Mouse (Mus musculus): ENCODE data around the gene Tmod2. TPM values are rescaled to one million over a fixed set of nuclear protein-coding genes. Genes with fewer than 3 reads are reported as not detected.
"Not testable (repeated sequence)": the region's sequence is repeated elsewhere in the genome, so short reads cannot be mapped to it uniquely, and the experiment has no call there.

Gene Tmod2
- 1 to 10 TPM; 4.9 to 8.9 TPM for total RNA-seq (2021)
- long read RNA-seq, experiment 1, partial matches to known transcripts, result 0 of 1 reads
- long read RNA-seq, experiment 1, other reads (novel, unspliced or antisense), result 1 of 1 reads
- long read RNA-seq, experiment 2, result 0 reads

DNA sequence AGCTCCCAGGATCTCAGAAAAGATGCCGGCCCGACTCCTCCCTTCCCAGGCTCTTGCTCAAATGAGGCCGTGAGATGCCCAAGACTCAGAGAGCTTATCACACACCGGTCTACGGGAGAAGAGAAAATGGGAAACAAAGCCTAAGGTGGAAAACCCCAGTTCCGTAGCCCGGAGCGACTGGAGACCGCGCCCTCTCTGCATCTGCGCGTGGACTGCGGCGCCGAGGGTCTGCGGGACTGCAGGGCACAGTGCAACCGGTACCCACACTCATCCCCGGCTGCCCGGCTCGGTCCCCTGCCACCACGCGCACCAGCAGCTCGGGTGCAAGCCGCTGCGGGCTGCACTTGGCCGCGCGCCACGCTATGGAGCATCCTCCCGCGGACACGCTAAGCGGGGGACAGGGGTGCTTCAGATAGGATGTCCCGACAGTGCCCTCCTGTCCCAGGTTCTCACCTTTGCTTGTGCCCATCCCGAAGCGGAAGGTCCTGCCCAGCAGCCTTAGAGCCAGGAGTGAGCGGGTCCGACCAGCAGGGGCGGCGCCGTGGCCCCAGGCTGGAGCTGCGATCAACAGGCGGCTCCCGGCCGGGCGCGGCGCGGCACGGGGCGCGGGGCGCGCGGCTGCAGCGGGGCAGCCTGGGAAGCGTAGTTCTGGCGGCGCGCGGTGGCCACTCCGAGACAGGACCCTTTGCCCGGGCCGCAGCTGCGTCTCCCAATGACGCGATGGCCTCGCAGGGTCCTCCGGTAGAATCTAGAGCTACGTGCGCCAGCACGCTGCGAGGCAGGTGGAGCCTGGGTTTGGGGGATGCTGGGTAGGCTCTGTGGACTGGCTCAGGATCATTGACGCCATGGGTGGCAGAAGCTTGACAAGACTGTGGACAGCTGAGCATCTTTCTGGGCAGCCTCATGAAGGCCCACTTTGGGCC, at the start of gene Tmod2:
Tmod2 (minus strand) TSS at position 755 of the 923 bp plus-strand sequence.
- DNase-seq, result peak; percentile 31

- no peak for DNase-seq
Measured at GRCm38 (mm10) chr9:75660917-75661316, 49.8 kb upstream of the Tmod2 start.

- DNase-seq, result peak; percentile 42
Measured at GRCm38 (mm10) chr9:75656456-75656855, 45.3 kb upstream of the Tmod2 start.

- peak; percentile 54 for DNase-seq
Measured at GRCm38 (mm10) chr9:75653981-75654911, 43.1 kb upstream of the Tmod2 start.

DNA sequence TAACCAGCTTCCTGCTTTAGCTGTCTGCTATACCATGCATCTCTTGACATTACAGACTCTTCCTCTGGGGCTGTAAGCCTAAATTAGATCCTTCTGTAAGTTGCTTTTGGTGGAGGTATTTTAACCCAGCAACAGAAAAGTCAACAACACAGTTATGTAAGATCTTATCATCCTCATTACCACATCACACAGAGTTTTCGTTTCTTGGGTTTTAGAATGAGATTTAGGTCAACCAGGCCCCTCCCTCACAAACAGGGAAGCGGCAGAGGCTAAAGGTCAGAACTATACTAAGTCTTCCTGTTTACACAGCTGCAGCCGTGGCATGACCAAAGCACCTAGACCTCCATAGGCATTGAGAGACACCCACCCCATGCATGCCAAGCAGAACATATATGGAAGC, 34.3 kb upstream of the Tmod2 start:
- DNase-seq, result no peak

DNA sequence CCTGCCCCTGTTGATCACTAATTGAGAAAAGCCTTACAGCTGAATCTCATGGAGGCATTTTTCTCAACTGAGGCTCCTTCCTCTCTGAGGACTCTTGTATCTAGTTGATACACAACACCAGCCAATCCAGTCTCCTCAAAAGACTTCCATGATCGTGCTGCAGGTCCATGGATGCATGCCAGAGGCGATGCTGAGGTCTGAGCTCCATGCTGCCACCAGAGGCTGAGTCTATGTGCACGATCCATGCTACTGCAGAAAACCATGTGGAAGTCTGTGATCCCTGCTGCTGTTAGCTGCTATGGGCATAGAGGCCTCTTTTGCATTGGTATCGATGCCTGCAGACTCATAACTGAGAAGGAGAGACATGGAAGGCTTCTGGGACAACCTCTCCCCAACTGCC, 23.1 kb upstream of the Tmod2 start:
- no peak for DNase-seq

DNA sequence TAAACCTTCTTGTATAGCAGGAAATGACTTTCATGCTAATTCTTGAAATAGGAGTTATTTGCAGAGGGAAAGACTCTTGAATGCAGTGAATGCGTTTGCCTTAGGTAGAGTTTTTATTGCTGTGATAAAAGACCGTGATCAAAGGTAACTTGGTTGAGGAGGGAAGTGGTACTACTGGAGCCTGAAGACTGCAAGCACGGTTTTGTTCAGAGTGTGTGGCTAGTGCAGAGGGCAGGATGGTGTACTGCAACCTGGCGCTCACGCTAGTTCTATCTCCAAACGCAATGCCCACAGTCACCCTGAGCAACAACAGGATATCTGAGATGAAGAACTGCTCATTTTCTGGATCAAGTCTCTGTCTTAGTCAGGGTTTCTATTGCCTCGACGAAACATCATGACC, 22.5 kb upstream of the Tmod2 start:
- no peak for DNase-seq

DNA sequence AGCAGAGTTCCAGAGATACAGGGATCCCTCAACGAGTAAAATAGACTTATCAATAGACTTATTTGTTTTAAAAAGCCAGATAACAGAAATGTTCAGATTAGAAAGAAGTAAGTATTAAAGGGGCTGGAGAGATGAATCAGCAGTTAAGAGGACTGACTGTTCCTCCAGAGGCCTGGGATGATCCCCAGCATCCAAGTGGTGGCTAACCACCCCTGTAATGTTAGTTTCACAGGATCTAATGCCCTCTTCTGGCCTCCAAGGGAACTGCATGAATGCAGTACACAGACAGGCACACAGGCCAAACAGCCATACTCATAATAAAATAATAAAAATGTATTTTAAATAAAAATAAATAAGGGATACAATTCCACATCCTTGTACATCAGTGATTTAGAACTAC, 21.8 kb upstream of the Tmod2 start:
- DNase-seq, result no peak

DNA sequence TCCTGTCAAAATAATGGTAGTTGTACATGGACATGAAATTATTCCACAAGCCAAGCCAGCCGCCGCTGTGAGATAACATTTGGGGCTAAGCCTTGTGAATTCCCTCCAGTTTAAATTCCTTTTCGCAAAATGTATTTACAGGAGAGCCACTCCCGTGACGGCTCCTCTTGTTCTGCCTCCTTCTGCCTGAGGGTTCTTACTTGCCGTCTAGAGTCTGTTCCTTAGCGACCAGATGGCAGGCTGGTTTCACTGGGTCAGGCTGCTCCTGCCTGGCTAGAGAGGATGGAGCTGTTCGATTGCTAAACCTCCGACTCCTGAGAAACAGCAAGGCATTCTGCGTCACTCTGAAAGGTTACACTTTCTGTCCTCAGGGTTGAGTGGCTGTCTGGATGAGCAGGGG, 21.0 kb upstream of the Tmod2 start:
- DNase-seq, result no peak

- no peak for DNase-seq
Measured at GRCm38 (mm10) chr9:75630823-75631454, 19.8 kb upstream of the Tmod2 start.

DNA sequence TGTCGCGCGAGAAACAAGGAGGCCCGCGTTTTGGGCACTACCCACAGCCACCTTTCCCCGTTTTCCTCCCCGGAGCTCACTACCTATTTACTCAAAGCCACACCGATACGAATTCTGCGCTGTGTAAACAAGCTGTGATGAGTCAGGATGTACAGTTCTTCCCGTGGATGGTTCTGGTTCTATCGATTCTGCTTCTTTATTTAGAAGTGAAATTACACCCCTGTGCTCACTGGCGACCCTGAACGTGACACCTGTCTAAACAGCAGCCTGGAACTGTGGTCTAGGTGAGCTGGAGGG, 15.1 kb upstream of the Tmod2 start:
- DNase-seq, result no peak

GRCm38 (mm10) chr9:75625556-75626307, 14.6 kb upstream of the Tmod2 start, which contains the start of gene Lysmd2:
Gene Lysmd2 (plus strand): TSS chr9:75625741.
- peak; percentile 82 for DNase-seq

DNA sequence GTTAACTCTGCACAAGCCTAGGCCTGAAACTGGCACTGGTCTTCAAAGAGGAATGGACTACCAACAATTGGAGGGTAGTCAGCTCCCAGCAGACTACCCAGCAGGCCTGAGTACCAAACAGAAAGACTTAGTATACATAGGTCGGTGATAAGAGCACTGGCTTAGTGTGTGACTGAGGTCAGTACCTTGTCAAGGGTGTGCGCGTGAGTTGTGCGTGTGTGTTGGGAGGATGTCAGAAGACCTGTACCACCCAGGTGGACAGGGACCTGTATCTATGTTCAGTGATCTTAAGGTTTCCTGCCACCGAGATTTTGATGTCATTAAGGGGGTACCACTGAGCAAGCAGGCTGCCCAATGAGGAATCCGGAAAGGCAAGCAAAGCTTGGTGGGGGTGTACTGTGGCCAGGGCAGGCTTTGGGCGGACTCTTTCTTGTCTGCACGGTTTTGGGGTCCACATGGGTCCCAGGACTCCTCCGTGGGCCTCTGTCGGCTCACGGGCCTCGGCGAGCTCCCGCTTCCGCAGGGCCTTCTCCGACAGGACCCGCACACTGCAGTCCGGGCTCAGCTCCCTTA, 13.9 kb upstream of the Tmod2 start:
- DNase-seq, result no peak

GRCm38 (mm10) chr9:75621428-75621827, 10.3 kb upstream of the Tmod2 start:
- no peak for DNase-seq

DNA sequence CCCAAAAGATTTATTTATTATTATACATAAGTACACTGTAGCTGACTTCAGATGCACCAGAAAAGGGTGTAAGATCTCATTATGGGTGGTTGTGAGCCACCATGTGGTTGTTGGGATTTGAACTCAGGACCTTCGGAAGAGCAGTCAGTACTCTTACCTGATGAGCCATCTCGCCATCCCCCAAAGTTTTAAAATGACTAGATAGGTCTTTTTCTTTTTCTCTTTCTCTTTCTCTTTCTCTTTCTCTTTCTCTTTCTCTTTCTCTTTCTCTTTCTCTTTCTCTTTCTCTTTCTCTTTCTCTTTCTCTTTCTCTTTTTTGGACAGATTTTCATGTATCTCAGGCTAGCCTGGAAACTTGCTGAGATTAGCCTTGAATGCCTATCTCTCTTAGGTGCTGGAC, 8.6 kb upstream of the Tmod2 start:
- DNase-seq, result not testable (repeated sequence)

GRCm38 (mm10) chr9:75618836-75619400, 7.8 kb upstream of the Tmod2 start:
- DNase-seq, result no peak

- DNase-seq, result no peak
Measured at GRCm38 (mm10) chr9:75616560-75616959, 5.4 kb upstream of the Tmod2 start.

GRCm38 (mm10) chr9:75609965-75610364, 1.2 kb downstream of the Tmod2 start:
- DNase-seq, result no peak

GRCm38 (mm10) chr9:75609505-75609904, 1.6 kb downstream of the Tmod2 start:
- DNase-seq, result no peak

DNA sequence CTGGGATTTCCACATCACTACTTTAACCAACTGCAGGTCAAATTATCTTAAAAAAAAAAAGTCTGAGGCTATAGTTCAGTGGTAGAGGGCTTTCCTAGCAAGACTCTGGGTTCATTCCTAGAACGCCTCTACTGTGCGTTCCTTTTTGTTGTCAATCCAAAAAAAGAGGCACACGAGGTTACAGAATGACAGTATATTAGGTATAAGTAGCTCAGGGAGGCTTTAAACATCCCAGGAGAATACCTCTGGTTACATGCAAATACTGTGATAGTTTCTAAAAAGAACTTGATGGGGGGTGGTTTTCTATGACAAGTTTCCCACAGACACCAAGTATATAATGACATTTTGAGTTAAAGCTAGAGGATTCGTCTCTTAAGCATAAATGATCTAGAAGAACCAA, 3.6 kb downstream of the Tmod2 start:
- DNase-seq, result no peak

DNA sequence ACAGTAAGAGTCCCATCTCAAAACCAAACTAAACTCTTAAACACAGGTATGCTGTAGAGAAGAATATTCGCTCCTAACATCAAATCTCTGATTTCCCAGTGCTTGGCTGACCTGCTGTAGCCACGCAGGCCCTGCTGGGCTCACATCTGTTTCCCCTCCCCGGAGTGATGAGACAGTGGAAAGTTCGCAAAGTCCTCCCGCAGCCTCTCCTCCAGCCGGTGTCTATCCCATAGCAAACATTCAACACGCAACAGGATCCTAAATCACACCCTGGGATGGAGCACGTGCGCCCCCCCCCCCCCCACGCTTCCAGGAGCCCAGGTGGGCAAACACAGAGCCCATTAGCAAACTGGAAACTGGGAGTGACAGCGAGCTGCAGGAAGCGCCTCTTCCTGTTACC, 9.6 kb downstream of the Tmod2 start:
- DNase-seq, result peak; percentile 23
